Mouse (Mus musculus) kidney, adult 2 months (tissue): ENCODE data around the gene Cygb.

Source experiments
- CTCF ChIP-seq: fragments of 200-500 bp; conservative IDR thresholded peaks from 2 replicates; pipeline ENCODE4 v1.5.1; 2011; ENCODE audit warnings: low read depth, mild to moderate bottlenecking, control low read depth, low read length, moderate library complexity, mixed read lengths; ENCODE audit not compliant: insufficient read depth, insufficient read length
- POLR2A ChIP-seq: fragments of 200-500 bp; IDR thresholded peaks from one replicate; pipeline ENCODE4 v1.6.1; 2011; ENCODE audit warnings: low read depth, low read length, control low read depth

DNA sequence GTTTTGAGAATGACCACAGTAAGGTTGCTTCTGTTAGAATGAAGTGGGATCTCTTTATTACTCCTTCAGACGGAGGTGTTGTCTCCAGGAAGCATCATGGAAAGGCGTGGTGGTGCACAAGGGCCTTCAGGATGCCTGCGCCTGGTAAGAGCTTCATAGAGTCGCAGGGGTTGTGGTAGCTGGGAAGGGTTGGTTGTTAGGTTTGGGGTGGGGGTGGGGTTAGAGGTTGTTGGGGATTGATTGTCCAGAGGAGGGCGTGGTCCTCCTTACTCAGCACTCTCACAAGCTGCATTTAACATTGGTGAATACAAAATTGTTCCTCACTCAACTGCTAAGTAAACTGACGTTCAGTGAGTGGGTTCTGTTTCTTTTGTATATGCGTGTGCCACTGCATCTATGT is 18.5 kb upstream of the Cygb start:
- no peak for TF ChIP-seq CTCF
- no peak for TF ChIP-seq POLR2A
